Mouse (Mus musculus) spleen, adult 2 months (tissue): ENCODE measurements around the gene Gm45623.

ENCODE experiments used
- CTCF ChIP-seq: fragments of 200-500 bp; IDR thresholded peaks from 2 replicates; pipeline ENCODE4 v1.5.1; 2011; ENCODE audit warnings: mild to moderate bottlenecking, inconsistent platforms; ENCODE audit not compliant: insufficient read depth, insufficient read length, insufficient replicate concordance; ENCODE audit errors: extremely low read depth
- POLR2A ChIP-seq: fragments of 200-500 bp; IDR thresholded peaks from 2 replicates; pipeline ENCODE4 v1.6.1; 2011; ENCODE audit warnings: low read depth, low read length, inconsistent platforms

DNA sequence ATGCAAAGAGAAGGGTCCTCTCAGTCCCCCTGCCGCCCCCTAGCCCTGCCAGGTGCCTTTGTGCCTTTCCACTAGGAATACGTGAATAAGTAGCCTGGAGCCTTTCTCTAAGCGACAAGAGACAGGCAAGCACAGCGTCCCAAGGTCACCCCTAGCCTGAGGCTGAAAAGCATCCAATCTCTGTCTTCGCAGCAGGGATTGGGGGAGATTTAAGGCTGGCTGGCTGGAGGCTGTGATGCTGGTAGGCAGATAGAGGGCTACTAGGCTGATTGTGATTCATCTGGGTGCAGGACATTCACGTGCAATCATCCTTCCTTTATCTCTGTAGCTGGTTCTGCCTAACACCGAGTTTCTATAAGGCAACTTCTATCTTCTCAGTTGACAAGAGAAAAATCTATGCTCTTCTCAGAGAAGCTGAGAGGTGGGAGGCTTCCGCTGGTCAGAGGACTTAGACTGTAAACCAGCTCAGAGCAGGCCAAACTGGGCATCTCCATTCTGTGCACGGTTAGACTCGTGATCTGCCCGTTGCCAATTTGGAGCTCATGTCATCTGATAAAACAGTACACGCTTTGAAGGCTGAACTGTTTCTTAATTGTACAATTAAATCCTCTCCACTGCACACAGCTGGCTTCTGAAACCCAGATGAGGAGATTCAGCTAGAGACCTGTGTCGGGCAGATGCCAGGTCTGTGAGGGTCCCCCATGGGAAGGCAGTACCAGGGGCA, 27.3 kb upstream of the Gm45623 start:
- TF ChIP-seq CTCF (no peak), POLR2A (no peak)
